Mouse (Mus musculus) MEL (cell line): Measurements from ENCODE around the gene Nfat5. TPM values are rescaled to one million over a fixed set of nuclear protein-coding genes. Genes with fewer than 3 reads are reported as not detected.

ENCODE experiments used
- DNase-seq: peaks from one replicate; pipeline ENCODE4 v3.0.0; 2011; ENCODE audit warnings: low read depth, low spot score
- H3K27ac ChIP-seq: 2 replicates; pipeline ENCODE4 v1.5.1; 2012; ENCODE audit warnings: low read depth, mild to moderate bottlenecking, control low read depth, low read length, moderate library complexity; ENCODE audit not compliant: control insufficient read depth
- H3K27me3 ChIP-seq, 2 experiments: fragments of 150-350 bp in 1 of 2; sonication (generic) in 1 of 2; 2 replicates each; pipeline ENCODE4 v1.6.1; 2012; ENCODE audit warnings: low read length in 2 of 2, mild to moderate bottlenecking in 2 of 2, improper control_type of control experiment in 1 of 2, moderate library complexity in 1 of 2; ENCODE audit not compliant: insufficient read depth in 2 of 2, control insufficient read depth in 1 of 2
- H3K36me3 ChIP-seq, 2 experiments: 2 replicates each; pipeline ENCODE4 v1.6.1; 2012 to 2014; ENCODE audit warnings: low read length in 2 of 2, improper control_type of control experiment in 1 of 2, inconsistent platforms in 1 of 2, mild to moderate bottlenecking in 1 of 2; ENCODE audit not compliant: insufficient read depth in 2 of 2, control insufficient read depth in 1 of 2
- H3K4me1 ChIP-seq, 2 experiments: fragments of 150-350 bp in 1 of 2; sonication (generic) in 1 of 2; 2 replicates each; pipeline ENCODE4 v1.6.1; 2012; ENCODE audit warnings: low read length in 2 of 2, improper control_type of control experiment in 1 of 2, mild to moderate bottlenecking in 1 of 2; ENCODE audit not compliant: insufficient read depth in 2 of 2, control insufficient read depth in 1 of 2
- H3K4me3 ChIP-seq, 2 experiments: fragments of 150-350 bp in 1 of 2; sonication (generic) in 1 of 2; 2 replicates each; pipeline ENCODE4 v1.5.1; 2012; ENCODE audit warnings: low read depth in 2 of 2, low read length in 2 of 2, mild to moderate bottlenecking in 2 of 2, moderate library complexity in 2 of 2, control low read depth in 1 of 2, improper control_type of control experiment in 1 of 2; ENCODE audit not compliant: control insufficient read depth in 1 of 2, insufficient read depth in 1 of 2
- H3K79me2 ChIP-seq: 2 replicates; pipeline ENCODE4 v1.6.1; 2012; ENCODE audit warnings: mild to moderate bottlenecking, low read length, moderate library complexity; ENCODE audit not compliant: control insufficient read depth, poor library complexity, insufficient read depth
- H3K9ac ChIP-seq: 2 replicates; pipeline ENCODE4 v1.6.1; 2012; ENCODE audit warnings: low read depth, mild to moderate bottlenecking, control low read depth, low read length, moderate library complexity; ENCODE audit not compliant: control insufficient read depth, poor library complexity, severe bottlenecking
- H3K9me3 ChIP-seq: fragments of 150-350 bp; sonication (generic); replicated peaks from 2 replicates; pipeline ENCODE4 v1.6.1; 2012; ENCODE audit warnings: mild to moderate bottlenecking, low read length, improper control_type of control experiment, moderate library complexity; ENCODE audit not compliant: insufficient read depth
- BHLHE40 ChIP-seq: IDR thresholded peaks from 2 replicates; pipeline ENCODE4 v1.6.1; 2012; ENCODE audit warnings: low read depth, mild to moderate bottlenecking, inconsistent platforms, low read length, improper control_type of control experiment, borderline replicate concordance
- E2F4 ChIP-seq: IDR thresholded peaks from 2 replicates; pipeline ENCODE4 v1.6.1; 2011; ENCODE audit warnings: low read depth, low read length, improper control_type of control experiment, borderline replicate concordance
- EP300 ChIP-seq, 2 experiments: IDR thresholded peaks; 2 replicates each; pipeline ENCODE4 v1.6.1; 2011; ENCODE audit warnings: improper control_type of control experiment in 2 of 2, low read length in 2 of 2, low read depth in 1 of 2, mild to moderate bottlenecking in 1 of 2
- GABPA ChIP-seq: IDR thresholded peaks from 2 replicates; pipeline ENCODE4 v1.6.1; 2012; ENCODE audit warnings: low read depth, mild to moderate bottlenecking, inconsistent platforms, low read length, improper control_type of control experiment, moderate library complexity
- HCFC1 ChIP-seq: IDR thresholded peaks from 2 replicates; pipeline ENCODE4 v1.6.1; 2012; ENCODE audit warnings: low read depth, mild to moderate bottlenecking, inconsistent platforms, low read length, improper control_type of control experiment, moderate library complexity
- JUND ChIP-seq: IDR thresholded peaks from 2 replicates; pipeline ENCODE4 v1.6.1; 2011; ENCODE audit warnings: low read depth, mild to moderate bottlenecking, improper control_type of control experiment, low read length
- KAT2A ChIP-seq: conservative IDR thresholded peaks from 2 replicates; pipeline ENCODE4 v1.6.1; 2012; ENCODE audit warnings: low read depth, low read length, improper control_type of control experiment, inconsistent platforms
- MAFK ChIP-seq: IDR thresholded peaks from 2 replicates; pipeline ENCODE4 v1.6.1; 2011; ENCODE audit warnings: low read depth, mild to moderate bottlenecking, low read length, improper control_type of control experiment, borderline replicate concordance
- MAX ChIP-seq: IDR thresholded peaks from 2 replicates; pipeline ENCODE4 v1.6.1; 2011; ENCODE audit warnings: low read length, improper control_type of control experiment
- MYB ChIP-seq: IDR thresholded peaks from 2 replicates; pipeline ENCODE4 v1.6.1; 2011; ENCODE audit warnings: mild to moderate bottlenecking, low read depth, low read length, improper control_type of control experiment
- MYC ChIP-seq: IDR thresholded peaks from 2 replicates; pipeline ENCODE4 v1.6.1; 2011; ENCODE audit warnings: low read depth, mild to moderate bottlenecking, low read length, improper control_type of control experiment, moderate library complexity
- NELFE ChIP-seq: IDR thresholded peaks from 2 replicates; pipeline ENCODE4 v1.6.1; 2011; ENCODE audit warnings: low read depth, low read length, improper control_type of control experiment
- NRF1 ChIP-seq: IDR thresholded peaks from 2 replicates; pipeline ENCODE4 v1.6.1; 2014; ENCODE audit warnings: low read depth, mild to moderate bottlenecking, inconsistent platforms, low read length, improper control_type of control experiment, moderate library complexity; ENCODE audit not compliant: poor library complexity, insufficient read depth, severe bottlenecking
- SMC3 ChIP-seq: IDR thresholded peaks from 2 replicates; pipeline ENCODE4 v1.6.1; 2011; ENCODE audit warnings: low read depth, low read length, improper control_type of control experiment
- USF1 ChIP-seq: IDR thresholded peaks from 2 replicates; pipeline ENCODE4 v1.6.1; 2014; ENCODE audit warnings: low read depth, mild to moderate bottlenecking, inconsistent platforms, low read length, improper control_type of control experiment, moderate library complexity
- USF2 ChIP-seq, 2 experiments: IDR thresholded peaks; 2 replicates each; pipeline ENCODE4 v1.6.1; 2011 to 2012; ENCODE audit warnings: improper control_type of control experiment in 2 of 2, low read length in 2 of 2, borderline replicate concordance in 1 of 2, inconsistent platforms in 1 of 2, low read depth in 1 of 2, mild to moderate bottlenecking in 1 of 2; ENCODE audit not compliant: insufficient read depth in 1 of 2
- ZKSCAN1 ChIP-seq: IDR thresholded peaks from 2 replicates; pipeline ENCODE4 v1.6.1; 2012; ENCODE audit warnings: low read depth, mild to moderate bottlenecking, inconsistent platforms, low read length, improper control_type of control experiment, moderate library complexity
- ZNF384 ChIP-seq: IDR thresholded peaks from 2 replicates; pipeline ENCODE4 v1.6.1; 2012; ENCODE audit warnings: low read depth, mild to moderate bottlenecking, inconsistent platforms, low read length, improper control_type of control experiment
- polyA plus RNA-seq, 2 experiments: library from polyadenylated mRNA; stranded (reverse) in 1 of 2; unstranded in 1 of 2; fragments of >175 nt in 1 of 2; fragments of >200 nt in 1 of 2; gene quantifications; 2 replicates each; pipeline versions ENCODE4 v1.2.1 to v1.2.4; 2012; ENCODE audit warnings: low replicate concordance in 2 of 2, low read depth in 1 of 2; ENCODE audit not compliant: insufficient read length in 2 of 2, insufficient read depth in 1 of 2, missing spikeins in 1 of 2
- total RNA-seq: library from RNA; depleted of rRNA; stranded (reverse); fragments of 300-350 nt; gene quantifications from 2 replicates; pipeline ENCODE4 v1.2.3, GENCODE M21; 2012

The Nfat5 gene
- total and polyA plus RNA-seq, 3 experiments = 4.2 to 11.3 TPM; not detected in 1

- peaks cover 3 to 9% of the 10 kb centered on the region in 2 experiments; a peak in 2 of 4 replicates for H3K4me1 ChIP-seq
- DNase-seq = no peak
- no peak overlapping the region for H3K4me3 ChIP-seq
- no peak overlapping the region for H3K9ac ChIP-seq
- TF ChIP-seq USF2 (IDR thresholded peaks at IDR 0.05; ENCODE audit: borderline replicate concordance in 1 of 2, insufficient read depth in 1 of 2, low read depth in 1 of 2, low read length in 2 of 2) (no peak), NELFE (no peak)
- H3K36me3 ChIP-seq = peaks cover 0 to 2% of the 10 kb centered on the region in 2 experiments; a peak in 1 of 4 replicates
- no peaks in the 10 kb centered on the region for H3K79me2 ChIP-seq
- H3K27me3 ChIP-seq = no peaks in the 10 kb centered on the region
- no peaks in the 10 kb centered on the region for H3K9me3 ChIP-seq
- no peak overlapping the region for H3K27ac ChIP-seq
Measured at GRCm38 (mm10) chr8:107269191-107269590, 24.1 kb upstream of the Nfat5 start.

- no peak overlapping the region for H3K4me3 ChIP-seq
- peaks cover 0 to 2% of the 10 kb centered on the region in 2 experiments; a peak in 1 of 4 replicates for H3K36me3 ChIP-seq
- H3K27ac ChIP-seq = no peak overlapping the region
- H3K27me3 ChIP-seq = no peaks in the 10 kb centered on the region
- no peak overlapping the region for H3K9ac ChIP-seq
- no peaks in the 10 kb centered on the region for H3K9me3 ChIP-seq
- peak; percentile 47 for DNase-seq
- peaks cover 3 to 9% of the 10 kb centered on the region in 2 experiments; a peak in 2 of 4 replicates for H3K4me1 ChIP-seq
- H3K79me2 ChIP-seq = no peaks in the 10 kb centered on the region
- TF ChIP-seq MAX (peak; percentile 31; the same call in 1 of the 2 replicates), MYB (no peak), ZNF384 (no peak), HCFC1 (0 out of 2 replicates have a peak, but pooled peaks have one; percentile 13), ZKSCAN1 (no peak), KAT2A (no peak), MAFK (no peak), SMC3 (no peak), MYC (no peak), JUND (no peak), NRF1 (no peak), BHLHE40 (no peak), E2F4 (no peak), GABPA (no peak), EP300 (IDR thresholded peaks at IDR 0.05; ENCODE audit: low read depth in 1 of 2, low read length in 2 of 2) (0 out of 4 replicates have a peak, but pooled peaks of 1 of the 2 experiments have one; percentile 8), USF2 (IDR thresholded peaks at IDR 0.05; ENCODE audit: borderline replicate concordance in 1 of 2, insufficient read depth in 1 of 2, low read depth in 1 of 2, low read length in 2 of 2) (0 out of 4 replicates have a peak, but pooled peaks of 1 of the 2 experiments have one; percentile 30), USF1 (peak; percentile 77; the same call in 1 of the 2 replicates)
- TF ChIP-seq, all 39 proteins: peak for 5
Measured at GRCm38 (mm10) chr8:107269617-107270139, 23.6 kb upstream of the Nfat5 start.
